Mouse (Mus musculus): Measurements from ENCODE around the gene Slc45a2.

DNA sequence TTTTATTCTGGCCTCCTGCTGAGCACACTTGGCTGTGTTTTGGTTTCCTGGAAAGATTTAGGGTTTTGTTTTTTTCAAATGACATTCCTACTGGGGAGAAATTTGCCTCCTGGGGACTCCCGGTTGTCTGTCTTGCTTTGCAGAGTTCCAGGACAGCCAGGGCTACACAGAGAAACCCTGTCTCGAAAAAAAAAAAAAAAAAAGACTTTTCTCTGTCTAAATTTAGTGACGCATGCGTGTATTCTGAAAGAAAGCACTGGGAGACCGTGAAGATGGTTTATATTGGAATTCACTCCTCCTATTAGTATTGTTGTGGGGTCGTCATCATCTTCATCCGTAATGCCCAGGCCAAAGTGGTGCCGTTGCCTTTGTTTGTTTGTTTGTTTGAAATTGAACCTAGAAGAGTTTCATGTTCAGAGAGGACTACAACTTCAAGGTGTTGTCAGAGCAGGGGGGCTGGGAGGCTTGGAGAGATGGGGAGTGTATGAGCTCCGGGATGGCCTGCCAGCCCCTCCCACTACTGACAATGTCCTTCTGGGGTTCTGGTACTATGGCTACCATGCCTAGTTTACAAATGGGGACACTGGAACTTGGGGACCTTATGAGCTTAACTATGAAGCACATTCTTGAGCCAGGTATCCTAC is 65.1 kb downstream of the Slc45a2 start:
- TF ChIP-seq CTCF (IDR thresholded peaks at IDR 0.05; ENCODE audit: low read depth) (no peak), EP300 (IDR thresholded peaks at IDR 0.05; ENCODE audit: low read depth) (no peak)

Measured in liver, postnatal 0 days (tissue).